ENCODE assay signal across 17 mouse cellular contexts in genomic region chr10:21313732-21314131, GRCm38 (mm10). TPM values are rescaled to one million over a fixed set of nuclear protein-coding genes. Genes with fewer than 3 reads are reported as not detected.
DNase-seq lines count a peak whose midpoint lies in the region; ATAC-seq and TF ChIP-seq lines count a peak whose summit lies in the region.
"Had no signal": no experiment of that assay in that cellular context is flagged by ENCODE, and none has a peak within 500 bp of the region (broad histone marks: within the 10 kb centered on the region; RNA-seq: fewer than 3 reads in every experiment).

No protein-coding gene starts in this region.

- no peaks in the 10 kb centered on the region for H3K27me3 ChIP-seq in embryonic facial prominence, embryonic 14.5 days (replicated peaks; ENCODE audit: control insufficient read depth, insufficient read depth, low read length)
- no peaks in the 10 kb centered on the region for H3K27me3 ChIP-seq in embryonic facial prominence, embryonic 10.5 days (replicated peaks; ENCODE audit: low read depth, poor library complexity, severe bottlenecking)
- no peaks in the 10 kb centered on the region for H3K27me3 ChIP-seq in kidney, adult 2 months (replicated peaks; ENCODE audit: control insufficient read depth, insufficient read depth, low read length)
- no peaks in the 10 kb centered on the region for H3K27me3 ChIP-seq in kidney, embryonic 14.5 days (ENCODE audit: control insufficient read depth, insufficient read depth, low read length)
- no peaks in the 10 kb centered on the region for H3K27me3 ChIP-seq in intestine, postnatal 0 days (replicated peaks; ENCODE audit: control insufficient read depth, insufficient read depth, low read length)
- H3K27me3 ChIP-seq: embryonic facial prominence, embryonic 15.5 days had no signal

- no peak for TF ChIP-seq CTCF in kidney, adult 2 months (conservative IDR thresholded peaks at IDR 0.05; ENCODE audit: insufficient read depth, insufficient read length, low read depth, low read length)
- no peak for TF ChIP-seq CTCF in brain, embryonic 14.5 days (IDR thresholded peaks at IDR 0.05; ENCODE audit: borderline replicate concordance, extremely low read depth, insufficient read depth, insufficient read length)
- no peak for TF ChIP-seq CTCF in intestine, postnatal 0 days (IDR thresholded peaks at IDR 0.05; ENCODE audit: low read depth)

- no peak for ATAC-seq in embryonic facial prominence, embryonic 14.5 days (ENCODE audit: low read depth)
- no peak for ATAC-seq in kidney, embryonic 14.5 days (ENCODE audit: low FRiP score, low TSS enrichment)
- ATAC-seq in intestine, postnatal 0 days, result no peak
- ATAC-seq in granulocyte monocyte progenitor cell, adult 5-6 weeks (replicated peaks; ENCODE audit: poor library complexity, severe bottlenecking), result no peak
- ATAC-seq: hindbrain, embryonic 16.5 days had no signal

- H3K4me2 ChIP-seq in embryonic facial prominence, embryonic 14.5 days (ENCODE audit: low read depth, low read length), result no peak overlapping the region
- no peak overlapping the region for H3K4me2 ChIP-seq in kidney, embryonic 14.5 days (replicated peaks; ENCODE audit: low read depth, low read length)
- no peak overlapping the region for H3K4me2 ChIP-seq in intestine, postnatal 0 days (replicated peaks; ENCODE audit: low read depth)
- H3K4me2 ChIP-seq: embryonic facial prominence, embryonic 15.5 days had no signal

- peak; percentile 50 for DNase-seq in embryonic facial prominence, embryonic 14.5 days (ENCODE audit: low spot score)
- no peak for DNase-seq in embryonic facial prominence, embryonic 10.5 days (ENCODE audit: low spot score)
- peak; percentile 67 for DNase-seq in kidney, adult 2 months
- DNase-seq in 416B (ENCODE audit: low read depth), result peak; percentile 41
- DNase-seq in brain, embryonic 14.5 days (ENCODE audit: low read depth), result peak; percentile 71
- DNase-seq: adrenal gland, adult 2 months; cerebellum, adult 18-20 months; heart, adult 18-20 months; heart, postnatal 14 days; lung, postnatal 14 days; thymus, postnatal 4 days had no signal

- no peak for TF ChIP-seq POLR2A in kidney, adult 2 months (IDR thresholded peaks at IDR 0.05; ENCODE audit: low read depth, low read length)
- TF ChIP-seq POLR2A in brain, embryonic 14.5 days (IDR thresholded peaks at IDR 0.05; ENCODE audit: borderline replicate concordance, extremely low read depth, insufficient read depth, insufficient read length, poor library complexity, severe bottlenecking), result no peak

- no peaks in the 10 kb centered on the region for H3K4me1 ChIP-seq in embryonic facial prominence, embryonic 14.5 days (ENCODE audit: control insufficient read depth, insufficient read depth, low read length)
- H3K4me1 ChIP-seq in embryonic facial prominence, embryonic 10.5 days, result no peaks in the 10 kb centered on the region
- H3K4me1 ChIP-seq in kidney, adult 2 months (ENCODE audit: control insufficient read depth, insufficient read depth, low read length), result no peaks in the 10 kb centered on the region
- H3K4me1 ChIP-seq in kidney, embryonic 14.5 days (ENCODE audit: control insufficient read depth, insufficient read depth, low read length), result no peaks in the 10 kb centered on the region
- H3K4me1 ChIP-seq in intestine, postnatal 0 days (replicated peaks; ENCODE audit: control insufficient read depth, insufficient read depth, low read length), result no peaks in the 10 kb centered on the region
- H3K4me1 ChIP-seq: embryonic facial prominence, embryonic 15.5 days had no signal

- WGBS in embryonic facial prominence, embryonic 14.5 days, result 60% methylated on average over 4 of the region's 4 CpGs
- WGBS in embryonic facial prominence, embryonic 10.5 days, result 90% methylated on average over 4 of the region's 4 CpGs
- 57% methylated on average over 4 of the region's 4 CpGs for WGBS in kidney, adult 2 months
- 76% methylated on average over 4 of the region's 4 CpGs for WGBS in kidney, embryonic 14.5 days
- WGBS in intestine, postnatal 0 days, result 83% methylated on average over 4 of the region's 4 CpGs

- no peaks in the 10 kb centered on the region for H3K9me3 ChIP-seq in embryonic facial prominence, embryonic 14.5 days (ENCODE audit: control insufficient read depth, low read length)
- H3K9me3 ChIP-seq in embryonic facial prominence, embryonic 10.5 days, result no peaks in the 10 kb centered on the region
- H3K9me3 ChIP-seq in kidney, embryonic 14.5 days (ENCODE audit: control insufficient read depth, low read length), result no peaks in the 10 kb centered on the region
- H3K9me3 ChIP-seq in intestine, postnatal 0 days (ENCODE audit: control insufficient read depth), result no peaks in the 10 kb centered on the region
- H3K9me3 ChIP-seq: embryonic facial prominence, embryonic 15.5 days had no signal

- H3K9ac ChIP-seq in embryonic facial prominence, embryonic 14.5 days (ENCODE audit: low read depth, low read length), result no peak overlapping the region
- H3K9ac ChIP-seq in kidney, embryonic 14.5 days (ENCODE audit: low read depth, low read length), result no peak overlapping the region
- no peak overlapping the region for H3K9ac ChIP-seq in intestine, postnatal 0 days (ENCODE audit: low read depth, low read length)
- H3K9ac ChIP-seq: embryonic facial prominence, embryonic 15.5 days; liver, embryonic 14.5 days had no signal

- no peak overlapping the region for H3K4me3 ChIP-seq in embryonic facial prominence, embryonic 14.5 days (ENCODE audit: low read depth, low read length)
- no peak overlapping the region for H3K4me3 ChIP-seq in embryonic facial prominence, embryonic 10.5 days
- no peak overlapping the region for H3K4me3 ChIP-seq in kidney, adult 2 months (ENCODE audit: insufficient read depth, low read depth, low read length)
- H3K4me3 ChIP-seq in kidney, embryonic 14.5 days (ENCODE audit: low read length), result no peak overlapping the region
- no peak overlapping the region for H3K4me3 ChIP-seq in intestine, postnatal 0 days (ENCODE audit: low read depth, low read length)
- H3K4me3 ChIP-seq: embryonic facial prominence, embryonic 15.5 days had no signal

- H3K27ac ChIP-seq in embryonic facial prominence, embryonic 14.5 days (replicated peaks; ENCODE audit: low read depth, low read length), result no peak overlapping the region
- no peak overlapping the region for H3K27ac ChIP-seq in embryonic facial prominence, embryonic 10.5 days (replicated peaks)
- H3K27ac ChIP-seq in kidney, adult 2 months (ENCODE audit: insufficient read depth, low read depth, low read length), result no peak overlapping the region
- H3K27ac ChIP-seq in kidney, embryonic 14.5 days (ENCODE audit: low read depth, low read length), result no peak overlapping the region
- no peak overlapping the region for H3K27ac ChIP-seq in intestine, postnatal 0 days (ENCODE audit: low read depth, low read length)
- H3K27ac ChIP-seq: embryonic facial prominence, embryonic 15.5 days; liver, embryonic 14.5 days had no signal

- H3K36me3 ChIP-seq in embryonic facial prominence, embryonic 14.5 days (ENCODE audit: control insufficient read depth, insufficient read depth, low read length), result peaks cover 17% of the 10 kb centered on the region
- peaks cover 41% of the 10 kb centered on the region for H3K36me3 ChIP-seq in embryonic facial prominence, embryonic 10.5 days (replicated peaks)
- 0 out of 2 replicates have a peak, but pooled peaks cover 2% of the 10 kb centered on the region for H3K36me3 ChIP-seq in kidney, adult 2 months (ENCODE audit: control insufficient read depth, insufficient read depth, low read length)
- H3K36me3 ChIP-seq in kidney, embryonic 14.5 days (ENCODE audit: control insufficient read depth, insufficient read depth, low read length), result peaks cover 11% of the 10 kb centered on the region; the same call in 1 of the 2 replicates
- H3K36me3 ChIP-seq in intestine, postnatal 0 days (ENCODE audit: control insufficient read depth, insufficient read depth), result peaks cover 7% of the 10 kb centered on the region; the same call in 1 of the 2 replicates

RNA-seq across cellular contexts. Expression of gene Hbs1l, which starts 18.0 kb away (rescaled TPM):
- 85.2 and 85.4 TPM in 2 replicates for polyA plus RNA-seq in embryonic facial prominence, embryonic 14.5 days (2014; fragmentation: Nextera tagmentation; extraction: Ambion mirVana)
- 121 and 129 TPM in 2 replicates for polyA plus RNA-seq in embryonic facial prominence, embryonic 10.5 days (2016; fragmentation: Nextera tagmentation; extraction: Ambion mirVana)
- 14.0 and 17.9 TPM in 2 replicates for polyA plus RNA-seq in kidney, adult 2 months (2012; rRNA removed)
- polyA plus RNA-seq in kidney, embryonic 14.5 days (2014; fragmentation: Nextera tagmentation; extraction: Ambion mirVana), result 66.8 and 109 TPM in 2 replicates
- 42.9 and 56.6 TPM in 2 replicates for polyA plus RNA-seq in brain, embryonic 14.5 days (2012; rRNA removed)
- polyA plus RNA-seq in intestine, postnatal 0 days (2015; fragmentation: Nextera tagmentation; extraction: Ambion mirVana), result 37.8 and 40.7 TPM in 2 replicates
- total RNA-seq in granulocyte monocyte progenitor cell, adult 5-6 weeks (2014; fragmentation: Nextera tagmentation), result 53.8 and 73.3 TPM in 2 replicates
- total RNA-seq in granulocyte monocyte progenitor cell, adult 5-6 weeks (2017), result 81.5 and 87.9 TPM in 2 replicates
